Mouse (Mus musculus) hindbrain, embryonic 10.5 days (tissue): Measurements from ENCODE around the gene Parvb. TPM values are rescaled to one million over a fixed set of nuclear protein-coding genes. Genes with fewer than 3 reads are reported as not detected.

Source experiments
- DNase-seq: peaks from one replicate; pipeline ENCODE4 v3.0.0-alpha.2; 2017; ENCODE audit warnings: low spot score
- H3K27ac ChIP-seq: fragments of 300-500 bp; sonication (generic); 2 replicates; pipeline ENCODE4 v1.5.1; 2016; ENCODE audit warnings: mild to moderate bottlenecking, moderate library complexity
- H3K27me3 ChIP-seq: fragments of 300-500 bp; sonication (generic); 2 replicates; pipeline ENCODE4 v1.6.1; 2016; ENCODE audit warnings: mild to moderate bottlenecking; ENCODE audit not compliant: poor library complexity, insufficient read depth, severe bottlenecking
- H3K36me3 ChIP-seq: fragments of 300-500 bp; sonication (generic); 2 replicates; pipeline ENCODE4 v1.6.1; 2016; ENCODE audit warnings: mild to moderate bottlenecking, moderate library complexity
- H3K4me1 ChIP-seq: fragments of 300-500 bp; sonication (generic); replicated peaks from 2 replicates; pipeline ENCODE4 v1.6.1; 2016; ENCODE audit warnings: mild to moderate bottlenecking
- H3K4me3 ChIP-seq: fragments of 300-500 bp; sonication (generic); 2 replicates; pipeline ENCODE4 v1.5.1; 2016; ENCODE audit warnings: mild to moderate bottlenecking, moderate library complexity
- H3K9me3 ChIP-seq: fragments of 300-500 bp; sonication (generic); 2 replicates; pipeline ENCODE4 v1.6.1; 2016; ENCODE audit warnings: mild to moderate bottlenecking, moderate library complexity
- WGBS: fragments of 180-500 bp; shearing (Covaris S2); methylation state at CpG from one replicate; pipeline ENCODE4 v1.1.7; 2016; 5-methylcytosine and 5-hydroxymethylcytosine counted together
- polyA plus RNA-seq: library from polyadenylated mRNA; unstranded; fragments of >200 nt; fragmentation: Nextera tagmentation; extraction: Ambion mirVana; gene quantifications from 2 replicates; pipeline ENCODE4 v1.2.1, GENCODE M21; 2016

Gene Parvb
- polyA plus RNA-seq, 1 experiment from 2014 or later = 7.6 TPM

DNA sequence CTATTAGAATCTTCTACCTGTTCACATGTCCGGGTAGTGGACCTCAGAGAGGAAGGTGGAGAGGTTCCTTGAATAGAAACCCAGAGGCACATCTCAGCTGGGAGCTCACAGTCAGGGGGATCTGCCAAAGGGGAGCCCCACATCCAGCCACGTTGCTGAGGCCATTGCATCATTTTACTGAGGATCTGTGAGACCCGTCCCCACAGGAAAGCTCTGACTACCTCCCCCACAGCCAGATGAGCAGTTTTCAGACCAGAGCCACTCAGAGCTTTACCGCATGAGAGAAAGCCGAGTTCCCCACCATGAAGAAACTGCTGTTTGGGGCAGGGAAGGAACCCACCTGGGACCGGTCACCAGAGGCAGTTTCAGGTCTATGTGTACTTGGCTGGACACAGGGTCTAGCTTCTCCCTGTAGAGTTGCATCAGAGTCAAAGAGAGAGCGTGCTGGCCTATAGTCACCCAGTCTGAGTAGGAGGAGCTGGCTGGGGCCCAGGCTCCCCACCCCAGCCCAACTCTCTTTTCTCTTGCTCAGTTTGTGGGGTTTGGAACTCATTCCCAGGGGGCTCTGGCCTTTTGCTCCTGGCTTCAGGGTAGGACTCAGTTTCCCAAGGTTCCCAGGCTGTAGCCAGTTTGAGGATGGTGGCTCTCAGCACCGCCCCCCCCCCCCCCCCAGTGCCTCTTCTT, 93.2 kb downstream of the Parvb start:
- H3K27me3 ChIP-seq = peaks cover 4% of the 10 kb centered on the region; the same call in 1 of the 2 replicates
- H3K27ac ChIP-seq = peak overlapping the region; percentile 76; the same call in 1 of the 2 replicates
- no peaks in the 10 kb centered on the region for H3K36me3 ChIP-seq
- H3K4me3 ChIP-seq = no peak overlapping the region
- 71% methylated on average over 8 of the region's 8 CpGs for WGBS
- DNase-seq = no peak
- H3K9me3 ChIP-seq = no peaks in the 10 kb centered on the region
- peaks cover 54% of the 10 kb centered on the region for H3K4me1 ChIP-seq

- Histone ChIP-seq H3K27ac (peak overlapping the region; percentile 76), H3K4me3 (no peak overlapping the region), H3K4me1 (peaks cover 49% of the 10 kb centered on the region), H3K36me3 (no peaks in the 10 kb centered on the region), H3K9me3 (no peaks in the 10 kb centered on the region), H3K27me3 (peaks cover 4% of the 10 kb centered on the region; the same call in 1 of the 2 replicates)
- peak; percentile 37 for DNase-seq
- 32% methylated on average over 12 of the region's 12 CpGs for WGBS
Measured at GRCm38 (mm10) chr15:84325736-84326135, 93.9 kb downstream of the Parvb start.

GRCm38 (mm10) chr15:84328870-84329269, 97.0 kb downstream of the Parvb start:
- Histone ChIP-seq H3K4me3 (no peak overlapping the region), H3K9me3 (no peaks in the 10 kb centered on the region), H3K27me3 (peaks cover 4% of the 10 kb centered on the region; the same call in 1 of the 2 replicates), H3K4me1 (peaks cover 34% of the 10 kb centered on the region), H3K27ac (peak overlapping the region; percentile 46; the same call in 1 of the 2 replicates), H3K36me3 (no peaks in the 10 kb centered on the region)
- no peak for DNase-seq
- 83% methylated on average over 10 of the region's 10 CpGs for WGBS

DNA sequence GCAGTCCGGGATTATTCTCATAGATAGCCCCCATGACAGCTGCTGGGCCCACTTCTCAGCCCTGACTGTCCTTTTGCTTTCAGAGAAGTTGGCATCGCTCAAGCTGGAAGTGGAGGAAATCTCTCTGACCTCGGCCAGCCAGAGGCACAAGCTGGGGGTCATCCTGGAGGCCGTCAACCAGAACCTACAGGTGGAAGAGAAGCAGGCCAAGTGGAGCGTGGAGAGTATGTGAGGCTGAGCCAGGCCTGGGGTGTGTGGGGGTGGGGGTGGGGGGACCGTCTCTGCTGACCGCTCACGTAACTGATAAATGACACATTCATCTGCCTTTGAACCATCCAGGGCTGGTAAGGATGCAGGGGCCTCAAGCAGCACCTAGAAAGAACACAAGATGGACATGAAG, 98.1 kb downstream of the Parvb start:
- Histone ChIP-seq H3K9me3 (no peaks in the 10 kb centered on the region), H3K27ac (no peak overlapping the region), H3K36me3 (no peaks in the 10 kb centered on the region), H3K4me1 (peaks cover 28% of the 10 kb centered on the region), H3K27me3 (no peaks in the 10 kb centered on the region), H3K4me3 (no peak overlapping the region)
- 87% methylated on average over 8 of the region's 8 CpGs for WGBS
- DNase-seq = no peak

GRCm38 (mm10) chr15:84331066-84331612, 99.3 kb downstream of the Parvb start:
- Histone ChIP-seq H3K4me3 (no peak overlapping the region), H3K36me3 (no peaks in the 10 kb centered on the region), H3K4me1 (peaks cover 16% of the 10 kb centered on the region), H3K27ac (no peak overlapping the region), H3K27me3 (no peaks in the 10 kb centered on the region), H3K9me3 (no peaks in the 10 kb centered on the region)
- 89% methylated on average over 4 of the region's 4 CpGs for WGBS
- DNase-seq = no peak

DNA sequence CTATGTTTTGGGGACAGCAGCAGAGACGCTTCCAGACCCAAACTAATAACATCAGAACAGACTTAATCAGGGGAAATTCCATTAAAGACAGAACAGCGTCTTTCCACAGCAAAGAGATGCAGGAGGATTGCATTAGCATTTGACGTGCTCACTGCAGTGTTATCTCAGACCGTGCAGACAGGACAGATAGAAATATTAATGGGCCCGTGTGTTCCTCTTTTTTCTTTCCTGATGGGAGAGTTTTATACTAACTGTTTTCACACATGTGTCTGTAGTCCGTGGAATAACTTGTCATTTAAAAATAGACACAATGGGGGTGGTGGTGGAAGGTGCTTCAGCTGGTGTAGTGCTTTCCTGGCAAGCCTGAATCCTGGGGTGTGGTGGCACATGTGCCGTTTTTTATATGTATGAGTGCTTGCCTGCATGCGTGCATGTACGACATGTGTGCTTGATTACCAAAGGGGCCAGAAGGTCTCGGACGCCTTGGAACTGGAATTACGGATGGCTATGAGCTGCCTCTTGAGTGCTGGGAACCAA, 104.5 kb downstream of the Parvb start:
- WGBS = 82% methylated on average over 12 of the region's 12 CpGs
- no peak for DNase-seq
- Histone ChIP-seq H3K9me3 (no peaks in the 10 kb centered on the region), H3K27me3 (no peaks in the 10 kb centered on the region), H3K36me3 (no peaks in the 10 kb centered on the region), H3K4me1 (no peaks in the 10 kb centered on the region), H3K27ac (no peak overlapping the region), H3K4me3 (no peak overlapping the region)

DNA sequence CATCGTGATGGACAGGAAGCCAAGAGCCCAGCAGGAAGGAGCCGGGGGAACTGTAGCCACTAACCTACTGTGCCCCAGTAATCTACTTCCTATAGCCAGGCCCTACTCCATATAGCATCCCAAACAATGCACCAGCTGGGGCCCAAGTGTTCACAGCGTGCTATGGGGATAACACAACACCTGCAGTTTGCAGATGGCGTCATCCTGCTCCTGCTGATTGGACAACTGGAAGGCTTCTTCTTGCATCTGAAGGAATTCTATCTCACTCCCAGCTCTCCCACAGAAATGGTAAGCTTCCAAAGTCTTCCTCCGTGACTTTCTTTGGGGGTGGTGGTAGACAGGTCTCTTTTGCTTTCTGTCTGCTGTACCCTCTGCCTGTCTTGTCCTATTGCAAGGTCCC, 105.8 kb downstream of the Parvb start:
- no peaks in the 10 kb centered on the region for H3K27me3 ChIP-seq
- H3K9me3 ChIP-seq = no peaks in the 10 kb centered on the region
- no peaks in the 10 kb centered on the region for H3K36me3 ChIP-seq
- 77% methylated on average over 5 of the region's 5 CpGs for WGBS
- H3K4me1 ChIP-seq = no peaks in the 10 kb centered on the region
- no peak overlapping the region for H3K4me3 ChIP-seq
- H3K27ac ChIP-seq = no peak overlapping the region
- DNase-seq = no peak

- H3K27me3 ChIP-seq = no peaks in the 10 kb centered on the region
- H3K4me1 ChIP-seq = peaks cover 19% of the 10 kb centered on the region
- WGBS = 65% methylated on average over 2 of the region's 2 CpGs
- no peaks in the 10 kb centered on the region for H3K36me3 ChIP-seq
- no peaks in the 10 kb centered on the region for H3K9me3 ChIP-seq
- H3K4me3 ChIP-seq = no peak overlapping the region
- DNase-seq = no peak
- H3K27ac ChIP-seq = no peak overlapping the region
Measured at GRCm38 (mm10) chr15:84340926-84341325, 109.1 kb downstream of the Parvb start.

GRCm38 (mm10) chr15:84348769-84349168, 116.9 kb downstream of the Parvb start:
- H3K4me1 ChIP-seq = peaks cover 50% of the 10 kb centered on the region
- H3K27ac ChIP-seq = no peak overlapping the region
- no peaks in the 10 kb centered on the region for H3K36me3 ChIP-seq
- H3K9me3 ChIP-seq = peaks cover 10% of the 10 kb centered on the region
- 94% methylated on average over 4 of the region's 4 CpGs for WGBS
- DNase-seq = no peak
- H3K27me3 ChIP-seq = no peaks in the 10 kb centered on the region
- no peak overlapping the region for H3K4me3 ChIP-seq

DNA sequence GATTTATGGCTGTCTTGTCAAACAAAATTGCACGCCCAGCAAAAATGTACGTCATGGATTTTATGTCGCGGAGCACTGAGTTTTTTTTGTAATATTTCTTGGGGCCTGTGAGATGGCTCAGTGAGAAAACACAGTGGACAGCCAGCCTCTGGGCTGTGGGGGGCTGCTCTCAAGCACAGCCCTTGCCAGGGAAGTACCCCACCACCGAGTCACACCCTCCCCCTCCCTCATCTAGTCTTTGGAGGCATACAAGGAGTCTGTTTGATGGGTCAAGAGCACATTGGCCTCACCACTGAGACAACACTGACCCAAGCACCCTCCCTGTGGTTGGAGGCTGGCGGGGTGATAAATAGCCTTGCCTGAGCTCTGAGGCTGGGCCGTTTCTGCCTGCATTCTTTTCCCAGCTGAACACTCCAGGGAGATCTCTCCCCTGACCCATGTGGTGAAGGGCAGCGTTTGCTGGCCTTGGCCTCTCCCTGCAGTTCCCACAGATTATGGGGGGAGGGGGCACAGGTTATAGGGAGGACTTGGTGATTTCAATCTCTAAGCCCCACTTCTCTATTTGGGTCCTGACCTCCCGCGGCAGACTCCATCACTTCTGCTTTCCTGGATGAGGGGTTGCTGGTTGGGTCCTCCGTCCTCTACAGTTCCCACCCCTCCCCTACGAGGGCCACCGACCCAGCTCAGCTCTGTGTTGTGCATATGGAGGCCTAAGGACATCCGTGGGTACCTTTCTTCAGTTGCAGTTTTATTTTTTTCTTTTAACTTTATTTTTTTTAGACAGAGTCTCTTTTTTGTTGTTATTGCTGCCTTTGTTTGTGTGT, 118.3 kb downstream of the Parvb start:
- Histone ChIP-seq H3K9me3 (peaks cover 10% of the 10 kb centered on the region), H3K27ac (peak overlapping the region; percentile 64), H3K4me3 (no peak overlapping the region), H3K4me1 (peaks cover 41% of the 10 kb centered on the region), H3K27me3 (no peaks in the 10 kb centered on the region), H3K36me3 (no peaks in the 10 kb centered on the region)
- DNase-seq = peak; percentile 58
- 56% methylated on average over 14 of the region's 14 CpGs for WGBS

DNA sequence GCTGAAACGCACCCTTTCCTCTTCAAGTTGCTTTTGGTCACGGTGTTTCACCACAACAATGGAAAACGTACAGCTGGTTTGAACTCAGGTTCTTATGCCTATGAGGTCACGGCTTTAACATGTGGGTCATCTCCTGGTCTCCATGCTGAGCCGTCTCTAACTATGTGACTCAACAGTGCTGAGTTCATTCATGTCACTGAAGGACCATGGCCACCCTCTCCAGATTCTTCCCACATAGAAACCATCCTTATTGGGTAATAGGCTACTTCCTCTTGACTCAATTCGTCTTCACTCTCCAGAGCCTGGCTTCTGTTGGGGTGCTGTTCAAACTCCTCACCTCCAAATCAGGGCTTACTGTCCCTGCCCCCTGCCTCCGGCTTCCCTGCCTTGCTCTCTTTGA, 119.5 kb downstream of the Parvb start:
- WGBS = 77% methylated on average over 7 of the region's 7 CpGs
- Histone ChIP-seq H3K27me3 (no peaks in the 10 kb centered on the region), H3K4me3 (no peak overlapping the region), H3K9me3 (peaks cover 10% of the 10 kb centered on the region), H3K36me3 (no peaks in the 10 kb centered on the region), H3K4me1 (peaks cover 38% of the 10 kb centered on the region), H3K27ac (peak overlapping the region; percentile 76; the same call in 1 of the 2 replicates)
- no peak for DNase-seq

DNA sequence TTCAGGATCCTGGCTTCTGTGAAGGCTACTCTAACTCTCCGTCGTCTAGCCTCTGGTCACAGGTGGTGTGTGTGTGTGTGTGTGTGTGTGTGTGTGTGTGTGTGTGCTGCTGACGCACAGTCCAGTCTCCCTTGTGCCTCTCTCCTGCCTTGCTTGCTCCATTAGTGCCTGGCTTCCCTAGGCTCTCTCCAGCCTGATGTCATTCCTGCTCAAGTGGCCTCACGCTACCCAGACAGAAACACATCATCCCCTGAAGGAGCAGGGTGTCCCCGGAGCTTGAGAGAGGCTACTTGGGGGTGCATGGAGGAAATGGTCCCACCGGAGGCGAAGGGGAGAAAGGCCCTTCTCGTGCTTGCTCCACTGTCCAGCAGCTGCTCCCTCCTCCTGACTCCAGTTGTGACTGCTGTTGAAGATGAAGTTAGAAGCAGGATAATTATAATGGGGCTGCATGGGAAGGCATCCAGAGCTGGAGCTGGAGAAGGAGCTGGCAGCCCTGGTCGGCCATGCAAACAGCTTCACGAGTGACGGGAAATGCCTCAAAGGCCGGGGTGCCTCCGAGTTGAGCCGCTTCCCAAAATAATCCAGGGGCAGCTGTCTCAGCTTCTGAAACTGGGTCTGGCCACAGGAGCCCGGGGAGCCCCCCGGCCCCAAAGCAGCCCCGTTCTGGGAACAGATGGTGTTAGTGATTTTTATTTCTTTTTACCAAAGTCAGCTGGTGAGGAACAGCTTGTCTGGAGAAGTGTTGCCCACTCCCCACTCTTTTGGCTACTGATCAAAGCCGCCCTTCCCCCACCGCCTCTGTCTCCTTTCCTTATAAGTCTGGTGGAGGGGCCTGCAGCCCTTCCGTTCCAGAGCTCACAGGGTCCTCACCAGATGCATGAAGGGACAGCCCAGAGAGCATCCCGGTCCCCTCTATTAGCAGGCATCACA, 120.3 kb downstream of the Parvb start:
- Histone ChIP-seq H3K4me3 (no peak overlapping the region), H3K27ac (peak overlapping the region; percentile 76), H3K9me3 (peaks cover 10% of the 10 kb centered on the region), H3K4me1 (peaks cover 38% of the 10 kb centered on the region), H3K27me3 (no peaks in the 10 kb centered on the region), H3K36me3 (no peaks in the 10 kb centered on the region)
- 80% methylated on average over 21 of the region's 21 CpGs for WGBS
- no peak for DNase-seq
